Mouse (Mus musculus) hindbrain, embryonic 16.5 days (tissue): ENCODE measurements around the gene Igf1. TPM values are rescaled to one million over a fixed set of nuclear protein-coding genes. Genes with fewer than 3 reads are reported as not detected.

Experiments used
- ATAC-seq: fragments of 200-750 bp; cut with Nextera tagmentation; 2 replicates; pipeline ENCODE4 v1.8.0; 2017; ENCODE audit warnings: moderate TSS enrichment, moderate library complexity
- H3K27ac ChIP-seq: fragments of 300-500 bp; sonication (generic); 2 replicates; pipeline ENCODE4 v1.5.1; 2014; ENCODE audit warnings: low read depth, mild to moderate bottlenecking, control low read depth, low read length, moderate library complexity
- H3K27me3 ChIP-seq: fragments of 300-500 bp; sonication (generic); replicated peaks from 2 replicates; pipeline ENCODE4 v1.6.1; 2014; ENCODE audit warnings: low read length; ENCODE audit not compliant: control insufficient read depth, insufficient read depth
- H3K36me3 ChIP-seq: fragments of 300-500 bp; sonication (generic); 2 replicates; pipeline ENCODE4 v1.6.1; 2014; ENCODE audit warnings: mild to moderate bottlenecking, low read length, moderate library complexity, mixed read lengths; ENCODE audit not compliant: control insufficient read depth, insufficient read depth
- H3K4me1 ChIP-seq: fragments of 300-500 bp; sonication (generic); 2 replicates; pipeline ENCODE4 v1.6.1; 2014; ENCODE audit warnings: low read depth, low read length; ENCODE audit not compliant: control insufficient read depth, insufficient read depth
- H3K4me2 ChIP-seq: fragments of 300-500 bp; sonication (generic); 2 replicates; pipeline ENCODE4 v1.6.1; 2014; ENCODE audit warnings: mild to moderate bottlenecking, low read length, control low read depth, moderate library complexity
- H3K4me3 ChIP-seq: fragments of 300-500 bp; sonication (generic); 2 replicates; pipeline ENCODE4 v1.5.1; 2014; ENCODE audit warnings: mild to moderate bottlenecking, low read length, control low read depth, moderate library complexity
- H3K9ac ChIP-seq: fragments of 300-500 bp; sonication (generic); 2 replicates; pipeline ENCODE4 v1.6.1; 2014; ENCODE audit warnings: low read depth, mild to moderate bottlenecking, control low read depth, low read length, moderate library complexity
- H3K9me3 ChIP-seq: fragments of 300-500 bp; sonication (generic); 2 replicates; pipeline ENCODE4 v1.6.1; 2014; ENCODE audit warnings: mild to moderate bottlenecking, low read length, moderate library complexity; ENCODE audit not compliant: control insufficient read depth
- WGBS: fragments of 180-500 bp; shearing (Covaris S2); extraction: QIAGEN DNeasy Blood & Tissue Kit; methylation state at CpG from one replicate; pipeline ENCODE4 v1.1.7; 2014; 5-methylcytosine and 5-hydroxymethylcytosine counted together
- polyA plus RNA-seq: library from polyadenylated mRNA; unstranded; fragments of >200 nt; fragmentation: Nextera tagmentation; extraction: Ambion mirVana; gene quantifications from 2 replicates; pipeline ENCODE4 v1.2.1, GENCODE M21; 2015

Gene Igf1
- polyA plus RNA-seq, 1 experiment from 2014 or later: 15.7 TPM

- H3K4me3 ChIP-seq: no peak overlapping the region
- no peak overlapping the region for H3K4me2 ChIP-seq
- H3K4me1 ChIP-seq: peaks cover 3% of the 10 kb centered on the region; the same call in 1 of the 2 replicates
- no peak for ATAC-seq
- no peaks in the 10 kb centered on the region for H3K27me3 ChIP-seq
- H3K9ac ChIP-seq: no peak overlapping the region
- H3K27ac ChIP-seq: no peak overlapping the region
- WGBS: 92% methylated on average over 4 of the region's 4 CpGs
- H3K36me3 ChIP-seq: no peaks in the 10 kb centered on the region
- H3K9me3 ChIP-seq: no peaks in the 10 kb centered on the region
These were observed 9.6 kb downstream of the Igf1 start for GRCm38 (mm10) chr10:87867631-87868030.

- Histone ChIP-seq H3K9ac (no peak overlapping the region), H3K4me3 (no peak overlapping the region), H3K27ac (no peak overlapping the region), H3K4me2 (no peak overlapping the region), H3K27me3 (no peaks in the 10 kb centered on the region), H3K9me3 (no peaks in the 10 kb centered on the region), H3K36me3 (no peaks in the 10 kb centered on the region), H3K4me1 (peaks cover 3% of the 10 kb centered on the region; the same call in 1 of the 2 replicates)
- 80% methylated on average over 9 of the region's 9 CpGs for WGBS
- ATAC-seq: no peak
These were observed 10.4 kb downstream of the Igf1 start for GRCm38 (mm10) chr10:87868349-87869053.

GRCm38 (mm10) chr10:87869151-87869550 is 11.1 kb downstream of the Igf1 start:
- no peak for ATAC-seq
- H3K9me3 ChIP-seq: no peaks in the 10 kb centered on the region
- H3K27ac ChIP-seq: no peak overlapping the region
- no peak overlapping the region for H3K9ac ChIP-seq
- H3K4me3 ChIP-seq: no peak overlapping the region
- H3K27me3 ChIP-seq: no peaks in the 10 kb centered on the region
- H3K4me2 ChIP-seq: no peak overlapping the region
- peaks cover 3% of the 10 kb centered on the region; the same call in 1 of the 2 replicates for H3K4me1 ChIP-seq
- H3K36me3 ChIP-seq: no peaks in the 10 kb centered on the region
- WGBS: 86% methylated on average over 2 of the region's 2 CpGs

- no peaks in the 10 kb centered on the region for H3K36me3 ChIP-seq
- ATAC-seq: no peak
- H3K27ac ChIP-seq: no peak overlapping the region
- no peak overlapping the region for H3K4me2 ChIP-seq
- H3K9ac ChIP-seq: no peak overlapping the region
- WGBS: 73% methylated on average over 1 of the region's 1 CpGs
- no peaks in the 10 kb centered on the region for H3K9me3 ChIP-seq
- no peak overlapping the region for H3K4me3 ChIP-seq
- H3K4me1 ChIP-seq: peaks cover 3% of the 10 kb centered on the region; the same call in 1 of the 2 replicates
- no peaks in the 10 kb centered on the region for H3K27me3 ChIP-seq
These were observed 11.6 kb downstream of the Igf1 start for GRCm38 (mm10) chr10:87869691-87870090.

GRCm38 (mm10) chr10:87871863-87872647 is 14.0 kb downstream of the Igf1 start:
- no peak for ATAC-seq
- H3K9ac ChIP-seq: no peak overlapping the region
- no peaks in the 10 kb centered on the region for H3K27me3 ChIP-seq
- peaks cover 3% of the 10 kb centered on the region; the same call in 1 of the 2 replicates for H3K4me1 ChIP-seq
- WGBS: 33% methylated on average over 8 of the region's 8 CpGs
- no peak overlapping the region for H3K4me2 ChIP-seq
- no peaks in the 10 kb centered on the region for H3K9me3 ChIP-seq
- H3K4me3 ChIP-seq: no peak overlapping the region
- no peak overlapping the region for H3K27ac ChIP-seq
- H3K36me3 ChIP-seq: no peaks in the 10 kb centered on the region

GRCm38 (mm10) chr10:87872854-87873253 is 14.8 kb downstream of the Igf1 start:
- WGBS: 55% methylated on average over 5 of the region's 5 CpGs
- Histone ChIP-seq H3K36me3 (no peaks in the 10 kb centered on the region), H3K27ac (no peak overlapping the region), H3K9ac (no peak overlapping the region), H3K4me1 (peaks cover 3% of the 10 kb centered on the region; the same call in 1 of the 2 replicates), H3K4me3 (no peak overlapping the region), H3K9me3 (no peaks in the 10 kb centered on the region), H3K27me3 (no peaks in the 10 kb centered on the region), H3K4me2 (no peak overlapping the region)
- ATAC-seq: peak; percentile 76

GRCm38 (mm10) chr10:87873516-87873915 is 15.5 kb downstream of the Igf1 start:
- Histone ChIP-seq H3K27ac (no peak overlapping the region), H3K9me3 (no peaks in the 10 kb centered on the region), H3K4me3 (no peak overlapping the region), H3K4me1 (peaks cover 3% of the 10 kb centered on the region; the same call in 1 of the 2 replicates), H3K27me3 (no peaks in the 10 kb centered on the region), H3K36me3 (no peaks in the 10 kb centered on the region), H3K9ac (no peak overlapping the region), H3K4me2 (no peak overlapping the region)
- WGBS: 88% methylated on average over 3 of the region's 3 CpGs
- ATAC-seq: no peak

GRCm38 (mm10) chr10:87880071-87880785 is 22.2 kb downstream of the Igf1 start:
- no peaks in the 10 kb centered on the region for H3K27me3 ChIP-seq
- no peaks in the 10 kb centered on the region for H3K4me1 ChIP-seq
- H3K4me3 ChIP-seq: no peak overlapping the region
- 88% methylated on average over 7 of the region's 7 CpGs for WGBS
- no peaks in the 10 kb centered on the region for H3K9me3 ChIP-seq
- no peak overlapping the region for H3K27ac ChIP-seq
- H3K9ac ChIP-seq: no peak overlapping the region
- H3K36me3 ChIP-seq: no peaks in the 10 kb centered on the region
- ATAC-seq: no peak
- H3K4me2 ChIP-seq: no peak overlapping the region
